Mouse (Mus musculus) lung, postnatal 0 days (tissue): ENCODE data around the gene Trp53bp2.

Experiments used
- CTCF ChIP-seq: IDR thresholded peaks from 2 replicates; pipeline ENCODE4 v1.5.1; 2016; ENCODE audit warnings: antibody characterized with exemption, mild to moderate bottlenecking
- EP300 ChIP-seq: IDR thresholded peaks from 2 replicates; pipeline ENCODE4 v1.6.1; 2016; ENCODE audit warnings: antibody characterized with exemption, mild to moderate bottlenecking, control low read depth

GRCm38 (mm10) chr1:182478935-182479334, 70.0 kb downstream of the Trp53bp2 start:
- TF ChIP-seq CTCF (no peak), EP300 (no peak)
